Mouse (Mus musculus) granulocyte monocyte progenitor cell, adult 5-6 weeks (primary cell): ENCODE data around the gene Gatad1. TPM values are rescaled to one million over a fixed set of nuclear protein-coding genes. Genes with fewer than 3 reads are reported as not detected.
"Not testable (repeated sequence)": the region's sequence is repeated elsewhere in the genome, so short reads cannot be mapped to it uniquely, and the experiment has no call there.

Experiments
- ATAC-seq: replicated peaks from 2 replicates; pipeline ENCODE4 v1.8.0; 2016; ENCODE audit warnings: mild to moderate bottlenecking, moderate TSS enrichment, inconsistent platforms; ENCODE audit not compliant: poor library complexity, severe bottlenecking
- total RNA-seq, 2 experiments: library from RNA; stranded (forward) in 1 of 2; stranded (reverse) in 1 of 2; fragments of 200-712, 200-1000 nt in 1 of 2; fragments of >200 nt in 1 of 2; fragmentation: Nextera tagmentation in 1 of 2; gene quantifications; 2 replicates each; pipeline ENCODE4 v1.2.3; 2014 to 2017

Gene Gatad1
- total RNA-seq, 2 experiments from 2014 or later, result 51.4 to 147 TPM

GRCm38 (mm10) chr5:3644621-3645020 is 12.4 kb downstream of the Gatad1 start:
- ATAC-seq, result no peak

- ATAC-seq, result no peak
Measured at GRCm38 (mm10) chr5:3635286-3635685, 21.7 kb downstream of the Gatad1 start.

GRCm38 (mm10) chr5:3633951-3634350 is 23.0 kb downstream of the Gatad1 start:
- no peak for ATAC-seq

GRCm38 (mm10) chr5:3633315-3633714 is 23.7 kb downstream of the Gatad1 start:
- ATAC-seq, result no peak

- ATAC-seq, result no peak
Measured at GRCm38 (mm10) chr5:3632285-3632684, 24.7 kb downstream of the Gatad1 start.

- no peak for ATAC-seq
Measured at GRCm38 (mm10) chr5:3631512-3632271, 25.3 kb downstream of the Gatad1 start.

GRCm38 (mm10) chr5:3630055-3630454 is 26.9 kb downstream of the Gatad1 start:
- ATAC-seq, result no peak

- ATAC-seq, result no peak
Measured at GRCm38 (mm10) chr5:3620486-3620885, 36.5 kb downstream of the Gatad1 start.

GRCm38 (mm10) chr5:3611835-3612234 is 45.1 kb downstream of the Gatad1 start:
- not testable (repeated sequence) for ATAC-seq

GRCm38 (mm10) chr5:3609241-3609640 is 47.7 kb downstream of the Gatad1 start:
- ATAC-seq, result no peak

- ATAC-seq, result no peak
Measured at GRCm38 (mm10) chr5:3607114-3607513, 49.9 kb downstream of the Gatad1 start.

GRCm38 (mm10) chr5:3600790-3601189 is 56.2 kb downstream of the Gatad1 start:
- no peak for ATAC-seq

GRCm38 (mm10) chr5:3600298-3600697 is 56.7 kb downstream of the Gatad1 start:
- no peak for ATAC-seq

GRCm38 (mm10) chr5:3598766-3599165 is 58.2 kb downstream of the Gatad1 start:
- ATAC-seq, result no peak

GRCm38 (mm10) chr5:3597171-3597570 is 59.8 kb downstream of the Gatad1 start:
- no peak for ATAC-seq

- peak; percentile 86 for ATAC-seq
Measured at GRCm38 (mm10) chr5:3596399-3596766, 60.6 kb downstream of the Gatad1 start, which contains the start of gene Rbm48. TSS of gene Rbm48 (minus strand) at chr5:3596585.

GRCm38 (mm10) chr5:3595693-3596398 is 61.1 kb downstream of the Gatad1 start, which contains the start of gene Pex1:
TSS of gene Pex1 (plus strand) at chr5:3596066.
- ATAC-seq, result peak; percentile 92

Other genes starting within 250 kb of the Gatad1 start
- gene Fam133b, start 113.4 kb downstream of the Gatad1 start, total RNA-seq (2014; fragmentation: Nextera tagmentation), result 80.8 and 84.5 TPM in 2 replicates
- gene Fam133b, start 113.4 kb downstream of the Gatad1 start, total RNA-seq (2017), result 112 and 128 TPM in 2 replicates
- gene 1700109H08Rik, start 85.6 kb downstream of the Gatad1 start, total RNA-seq (2014; fragmentation: Nextera tagmentation), result 12.4 and 15.1 TPM in 2 replicates
- 8.0 and 8.2 TPM in 2 replicates for gene 1700109H08Rik, start 85.6 kb downstream of the Gatad1 start, total RNA-seq (2017)
- 43.0 and 56.1 TPM in 2 replicates for gene Pex1, start 61.1 kb downstream of the Gatad1 start, total RNA-seq (2014; fragmentation: Nextera tagmentation)
- 10.4 and 20.7 TPM in 2 replicates for gene Pex1, start 61.1 kb downstream of the Gatad1 start, total RNA-seq (2017)
- gene Rbm48, start 60.6 kb downstream of the Gatad1 start, total RNA-seq (2014; fragmentation: Nextera tagmentation), result 7.9 and 28.1 TPM in 2 replicates
- gene Rbm48, start 60.6 kb downstream of the Gatad1 start, total RNA-seq (2017), result 28.5 and 29.8 TPM in 2 replicates
- gene Tmbim7, start 6.0 kb downstream of the Gatad1 start, total RNA-seq (2014; fragmentation: Nextera tagmentation), result 2.3 TPM in 1 of 2 replicates, not detected in the other
- gene Tmbim7, start 6.0 kb downstream of the Gatad1 start, total RNA-seq (2017), result not detected in 2 replicates
- gene Ankib1, start 145.7 kb upstream of the Gatad1 start, total RNA-seq (2014; fragmentation: Nextera tagmentation), result 19.2 and 27.2 TPM in 2 replicates
- gene Ankib1, start 145.7 kb upstream of the Gatad1 start, total RNA-seq (2017), result 26.7 and 38.1 TPM in 2 replicates
- 46.1 and 60.6 TPM in 2 replicates for gene Krit1, start 146.0 kb upstream of the Gatad1 start, total RNA-seq (2014; fragmentation: Nextera tagmentation)
- 46.8 and 53.2 TPM in 2 replicates for gene Krit1, start 146.0 kb upstream of the Gatad1 start, total RNA-seq (2017)
- gene Lrrd1, start 188.0 kb upstream of the Gatad1 start, total RNA-seq (2014; fragmentation: Nextera tagmentation), result 0.36 and 0.80 TPM in 2 replicates
- gene Lrrd1, start 188.0 kb upstream of the Gatad1 start, total RNA-seq (2017), result 0.10 and 0.30 TPM in 2 replicates
- gene Mterf1a, start 236.7 kb upstream of the Gatad1 start, total RNA-seq (2014; fragmentation: Nextera tagmentation), result 2.3 and 8.2 TPM in 2 replicates
- 8.8 and 10.6 TPM in 2 replicates for gene Mterf1a, start 236.7 kb upstream of the Gatad1 start, total RNA-seq (2017)